Mouse (Mus musculus) CH12.LX (cell line): ENCODE data around the gene Prdx6b. TPM values are rescaled to one million over a fixed set of nuclear protein-coding genes. Genes with fewer than 3 reads are reported as not detected.

Source experiments
- DNase-seq: peaks from one replicate; pipeline ENCODE4 v3.0.0-alpha.2; 2013; ENCODE audit errors: extremely low read depth
- H3K27ac ChIP-seq: 2 replicates; pipeline ENCODE4 v1.5.1; 2012; ENCODE audit warnings: low read depth, mild to moderate bottlenecking, control low read depth, moderate library complexity; ENCODE audit not compliant: insufficient read depth
- H3K27me3 ChIP-seq: replicated peaks from 2 replicates; pipeline ENCODE3; 2012; ENCODE audit warnings: inconsistent platforms
- H3K36me3 ChIP-seq, 2 experiments: replicated peaks in 1 of 2; 2 replicates each; pipeline versions ENCODE3 to v1.6.1; 2012; ENCODE audit warnings: inconsistent platforms in 1 of 2, low read length in 1 of 2, mild to moderate bottlenecking in 1 of 2, mixed read lengths in 1 of 2, moderate library complexity in 1 of 2; ENCODE audit not compliant: control insufficient read depth in 1 of 2, insufficient read depth in 1 of 2
- H3K4me1 ChIP-seq, 2 experiments: 2 replicates each; pipeline ENCODE4 v1.6.1; 2012; ENCODE audit warnings: inconsistent platforms in 1 of 2, moderate library complexity in 1 of 2; ENCODE audit not compliant: insufficient read depth in 2 of 2, control insufficient read depth in 1 of 2
- H3K4me2 ChIP-seq: 2 replicates; pipeline ENCODE4 v1.6.1; 2012; ENCODE audit warnings: low read depth, mild to moderate bottlenecking, control low read depth; ENCODE audit not compliant: poor library complexity, insufficient read depth, severe bottlenecking
- H3K4me3 ChIP-seq, 3 experiments: fragments of 150-350 bp in 1 of 3; sonication (generic) in 1 of 3; replicated peaks in 1 of 3; 2 replicates each; pipeline versions ENCODE3 to v1.5.1; 2011 to 2012; ENCODE audit warnings: low read depth in 2 of 3, low read length in 2 of 3, mild to moderate bottlenecking in 2 of 3, moderate library complexity in 2 of 3, control low read depth in 1 of 3, improper control_type of control experiment in 1 of 3, inconsistent platforms in 1 of 3, mixed read lengths in 1 of 3; ENCODE audit not compliant: poor library complexity in 1 of 3
- H3K79me2 ChIP-seq: replicated peaks from 2 replicates; pipeline ENCODE4 v1.6.1; 2012; ENCODE audit warnings: mild to moderate bottlenecking, moderate library complexity; ENCODE audit not compliant: control insufficient read depth, poor library complexity, insufficient read depth, severe bottlenecking; ENCODE audit errors: extremely low read depth
- H3K9ac ChIP-seq: 2 replicates; pipeline ENCODE4 v1.6.1; 2012; ENCODE audit warnings: low read depth, mild to moderate bottlenecking, control low read depth, moderate library complexity; ENCODE audit not compliant: insufficient read depth
- H3K9me3 ChIP-seq: replicated peaks from 2 replicates; pipeline ENCODE3; 2012; ENCODE audit warnings: low read length, inconsistent platforms, mixed read lengths
- CHD2 ChIP-seq: IDR thresholded peaks from 2 replicates; pipeline ENCODE4 v1.6.1; 2011; ENCODE audit warnings: low read length, improper control_type of control experiment
- EP300 ChIP-seq: IDR thresholded peaks from 2 replicates; pipeline ENCODE4 v1.6.1; 2011; ENCODE audit warnings: low read length, improper control_type of control experiment
- MAFK ChIP-seq: IDR thresholded peaks from 2 replicates; pipeline ENCODE4 v1.6.1; 2011; ENCODE audit warnings: low read length, improper control_type of control experiment; ENCODE audit not compliant: insufficient replicate concordance
- MAX ChIP-seq: IDR thresholded peaks from 2 replicates; pipeline ENCODE4 v1.6.1; 2011; ENCODE audit warnings: low read length, improper control_type of control experiment
- NELFE ChIP-seq: IDR thresholded peaks from 2 replicates; pipeline ENCODE4 v1.6.1; 2011; ENCODE audit warnings: low read depth, low read length, improper control_type of control experiment
- NRF1 ChIP-seq: IDR thresholded peaks from 2 replicates; pipeline ENCODE4 v1.6.1; 2014; ENCODE audit warnings: low read depth, mild to moderate bottlenecking, inconsistent platforms, low read length, improper control_type of control experiment, moderate library complexity
- RAD21 ChIP-seq: IDR thresholded peaks from 2 replicates; pipeline ENCODE4 v1.6.1; 2011; ENCODE audit warnings: low read depth, mild to moderate bottlenecking, low read length, improper control_type of control experiment, moderate library complexity
- SIN3A ChIP-seq: IDR thresholded peaks from 2 replicates; pipeline ENCODE4 v1.6.1; 2012; ENCODE audit warnings: low read length, improper control_type of control experiment, inconsistent platforms
- ZKSCAN1 ChIP-seq: IDR thresholded peaks from 2 replicates; pipeline ENCODE4 v1.6.1; 2012; ENCODE audit warnings: low read depth, inconsistent platforms, low read length, improper control_type of control experiment, borderline replicate concordance
- ZMIZ1 ChIP-seq: IDR thresholded peaks from 2 replicates; pipeline ENCODE4 v1.6.1; 2012; ENCODE audit warnings: low read depth, mild to moderate bottlenecking, inconsistent platforms, low read length, improper control_type of control experiment
- ZNF384 ChIP-seq: IDR thresholded peaks from 2 replicates; pipeline ENCODE4 v1.6.1; 2012; ENCODE audit warnings: low read depth, low read length, improper control_type of control experiment, inconsistent platforms
- dilution Hi-C: fragments of 300-500 bp; cut with MboI; formaldehyde crosslinking; loops from 2 replicates; pipeline ENCODE4 v1.14.3; 2020; ENCODE audit warnings: low sequenced_read_pairs; ENCODE audit not compliant: extremely low pct_unique_long_range_greater_than_20kb, extremely low pct_ligation_motif_present
- in situ Hi-C: fragments of 300-500 bp; cut with MboI; formaldehyde crosslinking; loops from 3 replicates; pipeline ENCODE4 v1.14.3; 2019; ENCODE audit warnings: low sequenced_read_pairs, low pct_ligation_motif_present, low pct_unique_long_range_greater_than_20kb, mixed read lengths
- polyA plus RNA-seq: library from polyadenylated mRNA; unstranded; fragments of >175 nt; gene quantifications from 2 replicates; pipeline ENCODE4 v1.2.1, GENCODE M21; 2012; ENCODE audit warnings: low read depth; ENCODE audit not compliant: insufficient read length
- total RNA-seq, 2 experiments: library from RNA; depleted of rRNA; stranded (reverse); fragments of 300-350 nt in 1 of 2; fragments of >200 nt in 1 of 2; gene quantifications; 2 replicates each; pipeline ENCODE4 v1.2.3; 2012 to 2014

Gene Prdx6b
- total and polyA plus RNA-seq, 3 experiments: not detected

DNA sequence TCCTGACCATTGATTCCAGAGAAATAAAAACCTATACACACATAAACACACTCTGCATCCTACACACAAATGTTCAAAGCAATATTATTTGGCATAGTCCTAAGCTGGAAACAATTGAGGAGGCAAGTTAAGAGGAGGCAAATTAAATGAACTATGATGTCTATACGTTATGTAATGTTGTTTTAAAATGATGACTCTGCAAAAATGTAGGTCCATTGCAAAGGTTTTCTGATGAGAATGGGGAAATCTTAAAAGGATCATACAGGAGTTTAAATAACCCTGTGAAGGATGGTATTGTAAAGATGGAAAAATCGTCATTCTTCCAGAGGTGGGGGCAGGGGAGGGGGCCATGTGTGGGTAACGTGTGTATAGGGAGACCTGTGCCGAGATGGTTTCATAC lies 17.5 kb downstream of the Prdx6b start:
- H3K79me2 ChIP-seq: no peaks in the 10 kb centered on the region
- H3K27ac ChIP-seq: no peak overlapping the region
- in situ Hi-C loops: no loop called here
- H3K27me3 ChIP-seq: no peaks in the 10 kb centered on the region
- no peak overlapping the region for H3K4me3 ChIP-seq
- no peaks in the 10 kb centered on the region for H3K36me3 ChIP-seq
- no peak for TF ChIP-seq NRF1
- TF ChIP-seq MAFK: peak; percentile 91
- TF ChIP-seq, all 38 proteins: peak for 1
- no peaks in the 10 kb centered on the region for H3K9me3 ChIP-seq
- no peak overlapping the region for H3K4me2 ChIP-seq
- peaks cover 2 to 6% of the 10 kb centered on the region in 2 experiments; a peak in 3 of 4 replicates for H3K4me1 ChIP-seq
- H3K9ac ChIP-seq: no peak overlapping the region
- no peak for DNase-seq
- dilution Hi-C loops: no loop called here

DNA sequence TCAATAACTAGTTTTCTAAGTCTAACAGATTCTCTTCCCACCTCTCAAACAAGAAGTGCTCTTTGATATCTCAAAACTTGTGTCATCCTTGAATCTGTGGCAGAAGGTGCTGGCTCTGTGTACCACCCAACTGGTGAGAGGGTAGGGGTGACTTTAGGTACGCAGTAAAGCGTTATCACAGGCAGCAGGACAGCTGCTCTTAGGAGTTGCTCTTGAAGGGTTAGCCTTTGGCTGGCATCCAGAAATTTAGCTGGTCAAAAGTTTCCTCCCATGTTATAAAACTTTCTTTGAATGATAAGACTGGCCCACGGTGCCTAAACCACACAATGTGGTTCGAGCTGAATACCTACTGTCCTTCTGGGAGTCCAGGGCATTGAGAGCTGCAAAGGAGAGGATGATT lies 18.5 kb downstream of the Prdx6b start:
- Histone ChIP-seq H3K9me3 (no peaks in the 10 kb centered on the region), H3K4me2 (no peak overlapping the region), H3K36me3 (no peaks in the 10 kb centered on the region)
- dilution Hi-C loops: no loop called here
- TF ChIP-seq SIN3A (no peak), EP300 (no peak)
- TF ChIP-seq, all 38 proteins: peak for 0
- no peak overlapping the region for H3K27ac ChIP-seq
- no peak overlapping the region for H3K4me3 ChIP-seq
- no peak overlapping the region for H3K9ac ChIP-seq
- no peaks in the 10 kb centered on the region for H3K27me3 ChIP-seq
- peaks cover 0 to 5% of the 10 kb centered on the region in 2 experiments; a peak in 2 of 4 replicates for H3K4me1 ChIP-seq
- in situ Hi-C loops: no loop called here
- DNase-seq: no peak
- peaks cover 2% of the 10 kb centered on the region; the same call in 1 of the 2 replicates for H3K79me2 ChIP-seq

DNA sequence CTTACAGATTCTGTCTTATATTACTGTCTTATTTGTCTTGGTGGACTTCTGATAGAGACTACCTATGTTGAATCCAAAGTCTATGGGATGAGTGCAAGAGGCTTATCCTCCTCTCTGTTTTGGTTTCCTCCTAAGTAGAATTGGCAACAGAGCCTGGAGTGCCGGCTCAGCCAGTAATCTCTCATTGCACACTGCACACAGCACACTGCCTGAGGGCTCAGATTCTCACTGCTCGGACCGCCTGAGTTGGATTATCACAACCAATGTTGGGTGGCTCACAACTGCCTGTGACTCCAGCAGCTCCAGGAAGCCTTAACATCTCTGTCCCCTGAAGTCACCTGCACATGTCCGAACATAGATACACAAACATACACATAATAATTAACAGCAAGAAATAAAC lies 19.1 kb downstream of the Prdx6b start:
- dilution Hi-C loops: no loop called here
- H3K27ac ChIP-seq: no peak overlapping the region
- H3K27me3 ChIP-seq: no peaks in the 10 kb centered on the region
- no peak overlapping the region for H3K4me3 ChIP-seq
- no peak overlapping the region for H3K9ac ChIP-seq
- no peak for TF ChIP-seq MAX
- no peak for TF ChIP-seq ZNF384
- no peak for TF ChIP-seq CHD2
- no peak for TF ChIP-seq ZMIZ1
- TF ChIP-seq ZKSCAN1: no peak
- TF ChIP-seq NELFE: no peak
- no peak for TF ChIP-seq RAD21
- TF ChIP-seq, all 38 proteins: peak for 0
- Histone ChIP-seq H3K9me3 (no peaks in the 10 kb centered on the region), H3K4me2 (no peak overlapping the region), H3K79me2 (peaks cover 6% of the 10 kb centered on the region), H3K4me1 (peaks cover 0 to 5% of the 10 kb centered on the region in 2 experiments; a peak in 2 of 4 replicates), H3K36me3 (no peaks in the 10 kb centered on the region)
- in situ Hi-C loops: no loop called here
- DNase-seq: no peak
